ENCODE assay signal across 12 mouse cellular contexts in the genomic region with DNA sequence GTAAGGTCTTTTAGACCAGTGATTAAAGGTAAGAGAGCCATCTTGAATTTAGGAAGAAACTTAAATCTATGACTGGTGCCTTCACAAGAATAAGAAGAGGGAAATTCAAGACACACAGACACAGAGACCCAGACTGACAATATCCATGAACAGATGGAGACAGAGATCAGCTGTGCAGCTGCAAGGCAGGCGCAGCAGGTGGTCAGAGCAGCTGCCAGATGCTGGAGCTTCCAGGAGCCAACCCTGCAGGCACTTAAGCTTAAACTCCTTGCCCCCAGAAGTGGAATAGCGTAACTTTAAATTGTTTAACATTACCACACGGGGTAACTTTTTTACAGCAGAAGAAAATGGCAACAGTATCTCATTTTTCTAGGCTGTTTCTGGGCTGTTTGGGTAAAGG.
"Had no signal": no experiment of that assay in that cellular context is flagged by ENCODE, and none has a peak within 500 bp of the region (broad histone marks: within the 10 kb centered on the region; RNA-seq: fewer than 3 reads in every experiment).

No protein-coding gene starts in this region.

- H3K4me2 ChIP-seq: kidney, embryonic 15.5 days; liver, embryonic 13.5 days; lung, embryonic 15.5 days; midbrain, embryonic 13.5 days; stomach, embryonic 15.5 days had no signal

- H3K36me3 ChIP-seq: kidney, embryonic 15.5 days; liver, embryonic 13.5 days; lung, embryonic 15.5 days; midbrain, embryonic 13.5 days; stomach, embryonic 15.5 days had no signal

- DNase-seq: kidney, adult 18-20 months; kidney, postnatal 25 days; liver; liver, embryonic 13.5 days; liver, postnatal 0 days; thymus, adult 2 months; thymus, postnatal 36 days had no signal

- H3K27me3 ChIP-seq: kidney, embryonic 15.5 days; liver, embryonic 13.5 days; lung, embryonic 15.5 days; midbrain, embryonic 13.5 days; stomach, embryonic 15.5 days had no signal

- H3K4me3 ChIP-seq: kidney, embryonic 15.5 days; left cerebral cortex, adult 2 months; liver, embryonic 13.5 days; lung, embryonic 15.5 days; midbrain, embryonic 13.5 days; stomach, embryonic 15.5 days had no signal
